Mouse (Mus musculus) layer of hippocampus, postnatal 25 days (tissue): ENCODE measurements at regions not wholly inside any gene's neighbourhood (a gene's known extent, or its start where the extent isn't known, plus 50 kb on each side); places are given as distances from the start of the nearest gene placed in this dataset.

Experiments
- DNase-seq, 2 experiments: peaks; one replicate each; pipeline ENCODE4 v3.0.0; 2022; ENCODE audit warnings: mixed read lengths in 2 of 2, low spot score in 1 of 2; ENCODE audit errors: extremely low spot score in 1 of 2

DNA sequence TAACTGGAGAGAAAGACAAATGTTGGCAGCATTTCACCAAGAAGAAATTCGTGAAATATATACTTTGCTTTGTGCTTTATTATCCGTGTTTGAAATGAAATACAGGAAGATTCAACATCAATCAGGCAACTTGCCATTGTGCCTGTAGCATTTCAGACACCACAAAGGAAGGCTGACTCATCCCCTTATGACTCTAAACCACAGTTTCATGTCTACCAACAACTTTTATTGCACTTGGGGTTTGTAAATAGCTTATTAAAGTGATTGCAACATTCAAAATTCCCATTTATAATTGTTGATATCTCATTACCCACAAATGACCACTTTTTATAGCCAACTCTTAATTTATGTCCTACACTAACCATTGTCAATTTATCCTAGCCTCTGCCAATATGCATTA is 497.9 kb downstream of the Gm11232 start:
- DNase-seq: no peak

DNA sequence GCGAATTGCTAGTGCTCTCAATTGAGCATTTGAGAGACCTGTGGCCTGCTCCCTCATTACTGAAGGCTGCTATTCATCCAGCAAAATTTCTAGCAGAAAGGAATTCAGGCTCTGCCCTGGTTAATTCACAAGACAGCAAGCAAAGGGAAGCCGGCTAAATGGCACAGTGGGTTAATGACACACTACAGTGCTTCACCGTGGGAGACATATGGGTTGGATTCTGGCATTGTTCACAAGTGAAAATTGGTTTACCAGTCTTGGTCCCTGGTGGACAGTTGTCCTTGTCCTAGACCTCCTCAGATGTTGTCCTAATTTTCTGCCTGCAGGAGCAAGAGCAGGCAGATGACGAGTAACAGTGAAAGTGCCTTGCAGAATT is 527.3 kb downstream of the Gm11232 start:
- DNase-seq: no peak

DNA sequence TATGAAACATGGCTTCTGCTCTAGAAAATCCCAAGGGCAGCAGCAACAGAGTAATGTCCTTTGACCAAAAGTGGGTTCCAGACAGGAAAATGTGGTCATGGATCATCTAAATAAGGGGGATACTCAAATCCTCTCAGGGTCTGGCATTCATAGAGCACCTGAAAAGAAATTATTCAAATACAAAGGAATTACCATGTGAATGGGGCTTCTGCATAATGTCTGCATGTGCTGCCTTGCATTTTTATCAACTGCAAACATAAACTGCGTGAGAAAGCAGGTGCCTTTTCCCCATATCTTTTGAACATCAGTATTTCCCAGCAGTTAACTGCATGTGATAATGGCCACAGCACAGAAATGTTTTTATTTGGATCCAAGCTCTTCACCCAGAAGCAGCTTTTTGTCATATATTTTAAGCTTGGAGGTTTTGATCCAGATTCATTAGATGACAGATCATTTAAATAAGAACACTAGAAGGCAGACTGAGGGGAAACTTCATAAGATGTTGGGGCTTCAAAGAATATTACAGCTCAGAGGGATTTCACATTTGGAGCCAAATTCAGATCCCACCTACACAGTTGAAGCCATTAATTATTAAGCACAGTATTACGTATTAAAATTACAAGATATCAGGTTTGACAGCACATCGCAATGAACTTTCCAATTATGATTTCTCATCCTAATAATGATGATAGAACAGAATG is 527.8 kb downstream of the Gm11232 start:
- DNase-seq: no peak

DNA sequence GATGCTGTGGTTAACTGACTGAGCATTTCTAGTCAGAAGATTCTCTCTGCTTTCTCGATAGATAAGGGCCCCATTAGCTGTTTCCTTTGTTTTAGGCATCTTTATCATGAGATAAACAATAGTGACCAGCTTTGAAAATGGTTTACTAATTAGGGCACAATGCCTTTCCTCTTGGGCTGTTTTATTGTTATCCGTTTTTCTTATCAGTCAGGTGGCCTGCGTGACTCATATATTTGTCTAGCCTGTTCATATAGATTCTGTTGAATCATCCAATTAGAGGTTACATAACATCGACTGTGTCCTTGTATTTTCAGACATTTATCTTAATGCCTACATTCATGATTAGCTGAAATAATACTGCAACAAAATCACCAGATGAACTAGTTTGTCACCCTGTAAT is 531.1 kb downstream of the Gm11232 start:
- DNase-seq: no peak

DNA sequence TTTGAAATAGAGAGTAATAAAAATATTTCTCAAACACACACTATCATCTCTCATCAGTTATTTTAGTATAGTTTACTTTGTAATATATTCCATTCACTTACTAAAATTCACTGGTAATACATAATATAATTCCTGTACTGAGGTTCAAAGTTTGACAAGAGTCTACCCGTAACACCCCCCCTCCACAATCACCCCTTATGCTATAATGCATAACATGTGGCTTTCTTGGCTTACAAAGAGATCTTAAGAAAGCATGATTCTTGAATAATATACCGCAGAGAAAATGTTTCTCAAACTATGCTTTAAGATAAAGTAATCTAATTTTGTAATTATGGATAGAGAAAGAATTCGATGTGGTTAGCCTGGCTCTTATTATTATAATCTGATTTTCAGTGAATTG is 539.7 kb downstream of the Gm11232 start:
- DNase-seq: no peak

DNA sequence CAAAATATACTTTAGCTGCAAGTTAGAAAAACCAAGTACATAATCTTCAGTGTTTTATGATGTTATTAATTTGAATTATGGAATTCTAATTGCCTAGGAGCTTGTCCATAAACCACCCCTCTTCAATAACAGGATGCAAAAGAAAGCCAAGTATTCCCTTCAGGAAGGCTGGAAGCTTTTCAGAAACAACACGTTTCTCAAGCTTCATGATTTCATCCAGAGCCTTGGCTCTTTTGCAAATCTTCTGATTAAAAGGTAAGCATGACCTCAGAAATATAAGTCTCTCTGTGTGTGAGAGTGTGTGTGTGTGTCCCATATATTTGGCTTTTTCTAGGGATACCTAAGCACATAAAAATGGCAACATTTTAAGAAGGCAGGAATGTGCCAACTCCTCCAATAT is 570.0 kb downstream of the Gm11232 start:
- DNase-seq: no peak

DNA sequence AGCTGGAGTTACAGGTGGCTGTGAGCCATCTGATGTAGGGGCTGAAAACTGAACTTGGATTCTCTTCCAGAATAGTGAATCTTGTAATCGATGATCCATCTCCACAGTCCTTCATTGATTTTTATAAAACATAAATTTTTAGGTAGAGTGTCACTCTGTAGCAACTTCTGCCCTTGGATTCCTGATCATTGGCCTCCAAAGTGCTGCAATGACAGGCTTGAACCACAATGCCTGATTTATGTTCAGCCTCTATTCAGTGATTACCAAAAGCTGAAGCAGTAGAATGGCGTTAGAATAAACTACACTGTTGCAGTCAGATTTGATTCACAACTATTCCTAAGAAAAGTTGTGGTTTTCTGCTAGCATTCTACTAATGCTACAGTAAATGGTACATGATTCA is 580.1 kb downstream of the Gm11232 start:
- no peak for DNase-seq

DNA sequence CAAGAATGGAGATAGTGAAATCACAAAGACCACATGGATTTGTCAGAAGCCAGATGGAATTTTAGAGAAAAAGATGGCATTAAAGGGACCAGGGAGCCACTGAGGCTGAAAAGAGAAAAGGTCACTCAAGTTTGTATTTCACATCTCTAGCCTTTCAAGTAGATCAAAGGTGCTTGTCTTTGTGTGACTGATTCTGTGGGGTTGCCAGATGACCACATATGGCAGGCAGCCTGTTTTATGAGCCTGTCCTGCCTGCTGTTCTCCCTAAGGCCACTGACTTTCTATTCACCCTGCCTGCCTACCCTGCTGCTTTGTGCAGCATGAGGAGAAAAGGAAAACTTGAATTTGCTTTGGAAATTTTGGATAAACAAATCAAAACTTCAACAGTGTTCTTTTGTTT is 592.0 kb downstream of the Gm11232 start:
- DNase-seq: no peak

DNA sequence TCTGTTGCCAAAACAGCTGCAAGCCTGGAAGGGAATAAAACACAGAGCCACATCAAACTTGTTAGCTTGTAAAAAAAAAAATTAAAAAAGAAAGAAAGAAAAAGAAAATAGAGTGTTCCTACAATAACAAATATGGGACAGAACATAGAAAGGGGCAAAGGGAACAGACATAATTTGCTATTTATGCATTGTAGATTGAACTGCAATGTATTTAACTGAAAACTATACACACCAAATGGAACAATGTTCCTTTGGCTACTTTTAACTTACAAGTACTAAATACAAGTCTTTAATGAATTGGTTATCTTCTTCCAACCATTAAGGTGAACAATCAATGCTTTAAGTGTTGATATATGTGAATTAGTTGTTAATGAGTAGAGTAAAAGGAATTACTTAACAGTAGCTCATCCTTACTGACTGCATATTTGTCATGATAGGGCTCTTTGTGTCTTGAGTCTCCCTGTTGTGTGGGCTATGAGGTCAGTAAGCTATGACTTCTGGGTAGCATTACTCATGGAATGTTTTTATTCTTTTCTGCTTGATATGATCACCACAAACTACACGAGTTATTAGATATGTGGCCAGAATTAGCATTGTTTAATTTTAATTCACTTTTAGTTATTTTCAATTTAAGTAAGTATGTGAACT is 597.0 kb upstream of the Megf9 start:
- DNase-seq: no peak

DNA sequence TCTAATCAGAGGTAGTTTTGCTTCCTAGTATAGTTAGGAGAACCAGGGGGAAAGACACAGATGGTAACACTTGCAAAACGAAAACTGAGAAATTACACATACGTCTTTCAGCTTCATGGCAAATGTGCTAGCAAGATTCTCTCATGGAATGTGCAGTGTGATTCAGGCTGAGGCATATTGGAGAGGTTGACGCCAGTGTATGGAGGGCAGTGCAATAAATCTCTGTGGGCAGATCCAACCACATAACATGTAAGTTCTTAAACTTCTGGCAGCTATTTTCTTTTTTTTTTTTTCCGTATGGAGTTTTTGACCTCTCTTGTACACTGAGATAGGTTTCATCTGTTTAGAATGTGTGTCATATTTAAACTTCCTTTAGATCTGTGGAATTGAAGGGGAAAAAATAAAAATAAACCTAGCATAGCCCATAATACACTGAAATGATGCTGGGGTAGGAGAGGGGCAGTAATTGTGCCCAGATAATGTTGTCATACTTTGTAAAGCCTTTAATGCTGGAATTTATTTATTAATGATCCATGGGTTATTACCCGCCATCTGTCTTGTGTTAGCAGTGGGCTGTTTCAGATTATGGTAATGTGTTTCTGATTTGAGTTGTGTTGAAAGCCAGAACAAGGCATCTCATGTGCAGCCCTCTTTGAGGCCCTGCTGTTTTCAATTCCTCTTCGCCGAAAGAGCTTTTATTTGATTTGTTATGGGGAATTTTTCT is 596.3 kb upstream of the Megf9 start:
- peak in 1 of 2 experiments; percentile 2 for DNase-seq

DNA sequence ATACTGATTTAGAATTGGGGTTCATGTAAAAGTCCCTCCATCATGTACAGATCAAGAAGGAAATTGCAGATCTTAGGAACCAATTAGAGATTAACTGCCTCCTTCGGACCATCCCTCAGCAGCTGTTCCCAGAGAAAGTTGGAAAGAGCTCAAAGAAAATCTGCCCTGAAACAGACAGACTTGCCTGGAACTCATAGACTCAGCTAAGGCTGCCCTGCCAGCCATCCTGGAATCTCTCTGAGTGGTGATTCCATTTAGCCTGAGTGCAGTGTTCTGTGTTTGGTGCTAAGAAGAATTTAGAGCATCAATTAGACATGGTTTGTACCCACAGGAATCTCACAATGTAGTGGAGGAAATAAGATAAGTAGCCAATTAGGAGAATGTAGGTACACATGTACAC is 594.5 kb upstream of the Megf9 start:
- no peak for DNase-seq
